Mouse (Mus musculus) lung, postnatal 4 days (tissue): ENCODE measurements around the gene Serpina1c.
"Not testable (repeated sequence)": the region's sequence is repeated elsewhere in the genome, so short reads cannot be mapped to it uniquely, and the experiment has no call there.

Experiments used
- DNase-seq, 2 experiments: peaks; one replicate each; pipeline ENCODE4 v3.0.0; 2021

The Serpina1c gene

DNA sequence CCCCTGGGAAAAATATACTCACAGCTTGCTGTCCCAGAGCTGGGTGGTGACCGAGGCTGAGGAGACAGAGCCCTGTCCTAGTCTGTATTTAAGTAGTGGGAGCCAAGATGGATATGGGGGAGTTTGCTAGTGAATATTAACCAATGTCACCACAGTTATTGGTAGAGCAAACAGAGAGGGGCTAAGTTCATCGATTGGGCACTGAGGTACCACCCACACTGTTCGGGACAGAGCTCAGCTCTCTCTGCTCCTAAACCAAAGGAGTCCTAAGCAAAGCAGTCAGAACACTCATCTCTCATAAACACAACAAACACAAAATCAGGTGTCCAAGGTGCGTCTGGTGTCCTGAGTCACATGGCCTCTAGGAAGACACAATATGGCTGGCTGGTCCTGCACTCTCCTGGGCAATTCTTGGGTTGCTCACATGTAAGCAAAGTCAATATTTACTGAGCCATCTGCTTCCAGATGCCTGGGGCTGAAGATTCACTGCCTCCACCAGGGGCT, at the start of gene Serpina1c:
Gene Serpina1c, minus strand, starts transcription at position 51 of the 504 bp plus-strand sequence.
- DNase-seq: not testable (repeated sequence)

DNA sequence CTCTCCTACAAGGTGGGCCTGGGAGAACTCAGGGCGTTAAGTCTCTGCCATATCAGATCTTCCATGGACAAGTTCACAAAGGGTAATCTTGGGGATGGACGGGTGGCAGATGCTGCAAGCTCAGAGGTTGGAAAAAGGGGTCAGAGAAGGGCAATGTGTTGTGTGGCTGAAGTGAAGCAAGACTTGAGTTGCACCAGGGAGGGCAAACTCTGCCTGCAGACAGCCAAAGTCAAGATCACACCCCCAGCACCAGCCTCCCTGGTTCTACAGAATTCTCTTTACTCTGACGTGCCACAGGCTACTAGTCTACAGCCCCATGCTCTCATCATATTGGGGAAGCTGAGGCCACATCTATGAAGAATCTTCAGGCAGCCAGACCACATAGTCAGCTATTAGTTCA, 48.3 kb upstream of the Serpina1c start:
- not testable (repeated sequence) for DNase-seq

DNA sequence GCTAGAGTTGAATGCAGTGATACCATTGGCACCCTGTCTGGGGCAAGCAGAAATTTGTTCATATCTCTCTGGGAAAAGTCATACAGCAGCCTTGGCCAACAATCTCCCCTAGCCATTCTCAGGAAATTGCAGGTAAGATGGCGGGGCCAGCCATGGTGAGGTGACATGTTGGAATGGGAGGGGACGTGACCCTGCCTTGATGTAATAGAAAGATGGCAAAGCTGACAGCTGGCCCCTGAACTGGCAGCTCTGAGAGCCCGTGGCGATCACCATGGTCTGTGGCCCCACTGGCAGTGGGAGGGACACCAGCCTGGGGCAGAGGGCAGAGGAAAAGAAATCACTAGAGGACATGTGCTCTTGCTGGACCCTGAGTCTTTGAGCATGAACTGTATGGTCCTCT, 41.6 kb upstream of the Serpina1c start:
- no peak for DNase-seq

DNA sequence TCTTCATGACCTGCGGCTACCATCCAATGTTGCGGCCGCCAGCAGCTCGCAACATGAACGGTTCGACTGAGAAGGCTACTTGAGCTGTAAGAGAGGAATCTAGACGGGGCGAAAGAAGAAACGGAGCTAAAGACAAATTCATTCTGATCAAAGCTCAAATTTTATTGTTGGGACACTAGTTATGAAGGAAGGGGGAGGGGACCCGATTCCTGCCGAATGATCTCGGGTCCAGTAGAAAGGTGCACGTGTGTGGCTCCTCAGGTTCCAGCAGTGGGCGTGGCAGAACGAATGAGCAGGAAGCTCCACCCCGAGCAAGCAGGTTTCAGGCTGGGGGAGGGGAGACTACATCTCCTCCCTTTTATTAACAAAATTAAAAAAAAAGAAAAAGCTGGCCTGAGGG, 4.5 kb upstream of the Serpina1c start:
- not testable (repeated sequence) for DNase-seq

DNA sequence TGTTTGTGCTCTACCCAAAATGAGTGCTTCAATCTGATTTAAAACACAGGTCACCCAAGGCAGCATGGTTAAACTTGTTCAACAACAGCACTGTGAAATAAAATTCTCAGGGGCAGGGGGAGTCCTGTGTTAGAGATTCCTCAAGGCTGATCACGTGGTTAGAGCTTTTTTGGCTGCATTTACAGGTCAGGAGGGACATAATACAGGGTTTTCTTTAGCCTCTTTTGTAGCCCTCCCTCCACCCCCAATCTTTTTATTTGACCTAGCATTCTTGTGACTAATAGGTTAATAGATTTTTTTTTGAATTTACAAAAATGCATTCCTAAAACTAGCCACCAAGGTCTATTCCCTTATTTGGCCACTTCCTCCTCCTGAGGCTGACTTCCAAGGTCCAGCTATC, 3.1 kb upstream of the Serpina1c start:
- DNase-seq: not testable (repeated sequence)

DNA sequence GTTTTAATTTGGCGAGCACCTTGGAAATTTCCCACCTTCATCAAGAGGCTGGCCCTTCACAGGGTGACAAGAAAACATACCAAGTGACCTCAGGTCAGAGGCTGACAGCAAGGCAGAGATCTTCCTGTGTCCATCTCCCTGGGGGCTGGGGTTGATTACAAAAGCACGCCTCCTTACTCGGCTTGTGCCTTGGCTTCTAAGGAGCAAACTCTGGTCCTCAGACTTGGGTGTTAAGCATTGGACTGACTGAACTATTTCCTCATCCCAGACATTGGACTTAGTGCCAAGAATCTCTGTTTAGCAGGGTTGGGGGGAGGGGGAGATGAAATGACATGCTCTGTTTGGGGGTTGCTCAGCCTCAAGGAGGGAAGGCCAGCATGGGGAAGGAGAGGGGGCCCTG, 2.8 kb downstream of the Serpina1c start:
- DNase-seq: not testable (repeated sequence)

DNA sequence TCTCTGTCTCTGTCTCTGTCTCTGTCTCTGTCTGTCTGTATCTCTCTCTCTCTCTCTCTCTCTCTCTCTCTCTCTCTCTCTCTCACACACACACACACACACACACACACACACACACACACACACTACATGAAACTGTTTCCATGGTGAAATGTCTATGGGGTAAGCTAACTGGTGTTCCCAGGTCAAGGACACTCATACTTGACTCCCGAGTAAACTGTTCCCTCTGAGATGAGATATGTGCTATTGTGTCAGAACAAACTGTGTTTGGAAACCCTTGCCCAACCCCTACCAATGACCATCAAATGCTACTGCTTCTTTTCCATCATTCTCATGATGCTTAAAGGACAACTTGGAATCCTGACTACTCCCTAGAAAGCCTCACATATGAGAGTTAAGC, 37.8 kb downstream of the Serpina1c start:
- DNase-seq: not testable (repeated sequence)

DNA sequence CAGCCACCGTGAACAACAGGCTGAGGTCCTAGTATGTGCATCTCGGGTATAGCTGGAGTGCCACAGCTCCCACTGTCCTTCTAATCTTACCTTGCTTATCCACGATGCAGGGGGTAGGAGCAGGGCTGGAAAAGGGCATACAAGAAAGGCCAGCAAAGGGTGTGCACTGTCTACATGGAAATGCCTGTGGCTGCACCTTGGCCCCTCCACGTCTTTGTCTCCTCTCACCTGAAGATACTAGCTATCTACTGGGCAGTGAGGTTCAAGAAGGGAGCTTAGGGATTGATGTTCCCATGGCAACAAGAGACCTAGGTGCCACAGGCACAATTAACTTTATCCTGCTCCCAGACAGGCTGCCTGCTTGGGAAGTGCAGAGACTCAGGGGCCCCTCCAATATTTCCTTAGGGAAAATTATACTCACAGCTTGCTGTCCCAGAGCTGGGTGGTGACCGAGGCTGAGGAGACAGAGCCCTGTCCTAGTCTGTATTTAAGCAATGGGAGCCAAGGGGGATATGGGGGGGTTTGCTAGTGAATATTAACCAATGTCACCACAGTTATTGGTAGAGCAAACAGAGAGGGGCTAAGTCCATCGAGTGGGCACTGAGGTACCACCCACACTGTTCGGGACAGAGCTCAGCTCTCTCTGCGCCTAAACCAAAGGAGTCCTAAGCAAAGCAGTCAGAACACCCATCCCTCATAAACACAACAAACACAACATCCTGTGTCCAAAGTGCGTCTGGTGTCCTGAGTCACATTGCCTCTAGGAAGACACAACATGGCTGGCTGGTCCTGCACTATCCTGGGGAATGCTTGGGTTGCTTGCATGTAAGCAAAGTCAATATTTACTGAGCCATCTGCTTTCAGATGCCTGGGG, 41.3 kb downstream of the Serpina1c start, which contains the start of gene Serpina1a:
Gene Serpina1a, minus strand, starts transcription at position 462 of the 874 bp plus-strand sequence.
- not testable (repeated sequence) for DNase-seq

DNA sequence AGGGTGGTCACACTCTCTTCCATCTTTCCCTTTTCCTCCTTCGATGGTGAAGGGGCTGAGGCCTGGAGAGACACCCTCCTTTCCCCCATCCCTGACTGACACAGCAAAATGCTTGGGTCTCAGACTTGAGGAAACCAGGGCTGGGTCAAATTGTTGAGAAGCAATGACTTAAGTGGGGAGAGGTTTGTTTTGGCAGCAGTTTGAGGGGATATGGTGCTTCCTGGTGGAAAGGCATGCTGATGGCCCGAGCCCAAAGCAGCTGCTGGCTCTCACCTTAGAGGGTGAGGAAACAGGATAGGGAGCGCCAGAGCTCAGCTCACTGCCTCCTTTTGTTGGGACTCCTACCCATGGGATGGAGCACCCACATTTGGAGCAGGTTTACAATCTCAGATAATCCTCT, 43.7 kb downstream of the Serpina1c start:
- DNase-seq: no peak

DNA sequence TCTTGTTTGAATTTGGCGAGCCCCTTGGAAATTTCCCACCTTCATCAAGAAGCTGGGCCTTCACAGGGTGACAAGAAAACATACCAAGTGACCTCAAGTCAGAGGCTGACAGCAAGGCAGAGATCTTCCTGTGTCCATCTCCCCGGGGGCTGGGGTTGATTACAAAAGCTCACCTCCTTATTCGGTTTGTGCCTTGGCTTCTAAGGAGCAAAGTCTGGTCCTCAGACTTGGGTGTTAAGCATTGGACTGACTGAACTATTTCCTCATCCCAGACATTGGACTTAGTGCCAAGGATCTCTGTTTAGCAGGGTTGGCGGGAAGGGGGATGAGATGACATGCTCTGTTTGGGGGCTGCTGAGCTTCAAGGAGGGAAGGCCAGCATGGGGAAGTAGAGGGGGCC, 44.1 kb downstream of the Serpina1c start:
- not testable (repeated sequence) for DNase-seq

DNA sequence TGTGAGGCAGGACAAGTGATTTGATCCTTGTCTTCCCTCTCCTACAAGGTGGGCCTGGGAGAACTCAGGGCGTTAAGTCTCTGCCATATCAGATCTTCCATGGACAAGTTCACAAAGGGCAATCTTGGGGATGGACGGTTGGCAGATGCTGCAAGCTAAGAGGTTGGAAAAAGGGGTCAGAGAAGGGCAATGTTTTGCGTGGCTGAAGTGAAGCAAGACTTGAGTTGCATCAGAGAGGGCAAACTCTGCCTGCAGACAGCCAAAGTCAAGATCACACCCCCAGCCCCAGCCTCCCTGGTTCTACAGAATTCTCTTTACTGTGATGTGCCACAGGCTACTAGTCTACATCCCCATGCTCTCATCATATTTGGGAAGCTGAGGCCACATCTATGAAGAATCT, 45.1 kb downstream of the Serpina1c start:
- DNase-seq: not testable (repeated sequence)

DNA sequence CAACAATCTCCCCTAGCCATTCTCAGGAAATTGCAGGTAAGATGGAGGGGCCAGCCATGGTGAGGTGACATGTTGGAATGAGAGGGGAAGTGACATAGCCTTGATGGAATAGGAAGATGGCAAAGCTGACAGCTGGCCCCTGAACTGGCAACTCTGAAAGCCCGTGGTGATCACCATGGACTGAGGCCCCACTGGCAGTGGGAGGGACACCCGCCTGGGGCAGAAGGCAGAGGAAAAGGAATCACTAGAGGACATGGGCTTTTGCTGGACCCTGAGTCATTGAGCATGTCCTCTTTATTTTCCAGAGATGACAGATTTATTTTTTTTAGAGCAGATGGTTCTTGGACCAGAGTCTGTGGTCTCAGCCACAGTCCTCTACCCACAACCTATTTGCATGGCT, 51.7 kb downstream of the Serpina1c start:
- not testable (repeated sequence) for DNase-seq
